Mouse (Mus musculus) bone marrow macrophage, adult 2 months (primary cell): ENCODE data around the gene Prex1.

ENCODE experiments used
- CTCF ChIP-seq: IDR thresholded peaks from 2 replicates; pipeline ENCODE4 v1.5.1; 2012; ENCODE audit warnings: low read depth, mild to moderate bottlenecking, low read length, moderate library complexity
- POLR2A ChIP-seq: IDR thresholded peaks from 2 replicates; pipeline ENCODE4 v1.6.1; 2012; ENCODE audit warnings: mild to moderate bottlenecking, low read depth, low read length, borderline replicate concordance

GRCm38 (mm10) chr2:166741445-166741844 is 27.8 kb upstream of the Prex1 start:
- TF ChIP-seq CTCF (no peak), POLR2A (no peak)
